Mouse (Mus musculus) cerebellum, postnatal 14 days (tissue): ENCODE results near the gene Podxl.

ENCODE experiments used
- DNase-seq, 2 experiments: peaks; one replicate each; pipeline ENCODE4 v3.0.0; 2021; ENCODE audit warnings: mixed read lengths in 2 of 2

Podxl gene

GRCm38 (mm10) chr6:31523039-31523438 lies 40.7 kb downstream of the Podxl start:
- peak in 1 of 2 experiments; percentile 13 for DNase-seq

- DNase-seq, result no peak
Measured at GRCm38 (mm10) chr6:31522478-31522877, 41.3 kb downstream of the Podxl start.

- DNase-seq, result no peak
Measured at GRCm38 (mm10) chr6:31521491-31522355, 42.1 kb downstream of the Podxl start.

GRCm38 (mm10) chr6:31520486-31521215 lies 43.1 kb downstream of the Podxl start:
- peak in 1 of 2 experiments; percentile 10 for DNase-seq

GRCm38 (mm10) chr6:31519001-31519471 lies 44.7 kb downstream of the Podxl start:
- peak; percentile 40 to 72 for DNase-seq

GRCm38 (mm10) chr6:31518338-31518698 lies 45.5 kb downstream of the Podxl start:
- DNase-seq, result peak in 1 of 2 experiments; percentile 16

GRCm38 (mm10) chr6:31517681-31518337 lies 46.0 kb downstream of the Podxl start:
- DNase-seq, result peak in 1 of 2 experiments; percentile 40

- DNase-seq, result no peak
Measured at GRCm38 (mm10) chr6:31513726-31514125, 50.1 kb downstream of the Podxl start.

GRCm38 (mm10) chr6:31502614-31503013 lies 61.2 kb downstream of the Podxl start:
- DNase-seq, result no peak

GRCm38 (mm10) chr6:31500691-31501090 lies 63.1 kb downstream of the Podxl start:
- DNase-seq, result no peak

- no peak for DNase-seq
Measured at GRCm38 (mm10) chr6:31500260-31500659, 63.5 kb downstream of the Podxl start.

GRCm38 (mm10) chr6:31499836-31500235 lies 63.9 kb downstream of the Podxl start:
- no peak for DNase-seq

- no peak for DNase-seq
Measured at GRCm38 (mm10) chr6:31496227-31496626, 67.6 kb downstream of the Podxl start.

- no peak for DNase-seq
Measured at GRCm38 (mm10) chr6:31495122-31495731, 68.6 kb downstream of the Podxl start.

- no peak for DNase-seq
Measured at GRCm38 (mm10) chr6:31489950-31490349, 73.8 kb downstream of the Podxl start.

GRCm38 (mm10) chr6:31486601-31487000 lies 77.2 kb downstream of the Podxl start:
- DNase-seq, result no peak

- no peak for DNase-seq
Measured at GRCm38 (mm10) chr6:31480008-31480407, 83.8 kb downstream of the Podxl start.

- DNase-seq, result peak in 1 of 2 experiments; percentile 30
Measured at GRCm38 (mm10) chr6:31478221-31478620, 85.6 kb downstream of the Podxl start.
